Mouse (Mus musculus): ENCODE measurements around the gene Chd8.

Chd8 gene

DNA sequence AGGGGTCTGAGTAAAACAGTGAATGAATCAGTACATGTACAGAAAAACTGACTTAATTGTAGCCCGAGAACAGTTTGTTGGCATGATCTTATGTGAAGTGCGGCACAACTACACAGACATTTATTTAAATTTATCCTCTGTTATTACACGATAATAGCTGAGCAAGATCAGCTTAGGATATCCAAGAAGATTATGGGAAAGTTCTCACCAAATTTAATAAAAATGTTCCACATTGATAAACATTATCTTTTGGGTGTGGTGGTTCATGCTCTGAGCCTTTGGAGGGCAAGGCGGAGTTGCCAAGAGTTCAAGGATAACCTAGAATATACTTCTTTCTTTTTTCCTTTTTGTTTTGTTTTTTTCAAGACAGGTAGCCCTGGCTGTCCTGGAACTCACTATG is 58.2 kb downstream of the Chd8 start:
- DNase-seq (ENCODE audit: low read depth, low spot score), result no peak

DNA sequence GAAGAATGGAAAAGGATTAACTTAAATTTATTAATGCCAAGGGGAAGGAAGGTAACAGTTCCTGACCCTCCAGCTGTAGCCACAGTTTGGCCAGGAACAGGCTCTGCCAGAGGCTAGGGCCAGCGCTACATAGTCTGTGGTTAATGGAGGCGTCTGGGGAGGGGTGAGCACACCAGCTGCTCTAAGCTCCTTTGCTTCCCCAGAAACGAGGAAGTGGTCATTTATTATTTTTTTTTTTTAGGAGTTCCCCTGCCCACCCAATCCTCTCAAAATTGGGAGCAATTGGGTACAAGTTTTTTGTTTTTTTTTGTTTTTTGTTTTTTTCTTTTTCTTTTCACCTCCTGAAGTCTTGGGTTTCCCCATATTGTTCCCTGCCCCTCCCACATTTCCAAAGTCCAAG is 59.4 kb downstream of the Chd8 start:
- DNase-seq (ENCODE audit: low read depth, low spot score), result no peak

DNA sequence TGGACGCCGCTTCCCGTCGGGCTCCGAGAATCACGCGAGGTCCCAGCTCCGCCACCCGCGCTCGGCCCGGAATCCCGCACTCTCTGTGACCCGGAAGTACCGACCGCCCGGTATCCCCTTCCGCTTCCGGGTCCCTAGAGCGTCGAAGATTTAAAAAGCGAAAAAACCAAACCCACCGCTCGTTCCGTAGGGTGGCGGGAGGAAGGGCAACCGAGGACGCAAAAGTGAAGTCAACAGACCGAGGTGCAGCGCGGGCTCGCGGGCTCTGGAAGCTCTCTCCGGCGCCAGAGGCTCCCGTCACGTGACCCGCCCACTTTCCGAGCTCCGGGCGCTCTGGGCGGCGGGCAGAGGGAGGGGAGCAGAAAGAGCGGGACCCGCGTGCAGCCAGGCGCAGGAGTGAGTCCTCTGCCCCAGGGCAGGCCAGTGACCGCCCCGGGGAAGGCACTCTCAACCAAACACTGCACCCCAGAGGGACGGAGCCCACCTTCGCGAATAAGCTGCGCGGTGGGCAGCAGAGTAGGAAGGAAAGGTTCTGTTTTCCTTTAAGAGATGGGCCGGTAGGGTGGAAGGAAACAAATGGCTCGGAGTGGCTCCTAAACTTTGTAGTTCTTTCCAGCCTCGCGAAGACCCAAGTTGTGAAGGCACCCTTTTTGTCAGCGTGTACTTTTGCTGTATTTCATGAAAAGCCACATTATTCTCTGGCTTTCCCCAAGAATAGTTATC is 60.3 kb downstream of the Chd8 start, which contains the start of gene Supt16:
Gene Supt16 (minus strand): TSS at position 261 of the 723 bp plus-strand sequence.
- DNase-seq (ENCODE audit: low read depth, low spot score), result peak; percentile 89

DNA sequence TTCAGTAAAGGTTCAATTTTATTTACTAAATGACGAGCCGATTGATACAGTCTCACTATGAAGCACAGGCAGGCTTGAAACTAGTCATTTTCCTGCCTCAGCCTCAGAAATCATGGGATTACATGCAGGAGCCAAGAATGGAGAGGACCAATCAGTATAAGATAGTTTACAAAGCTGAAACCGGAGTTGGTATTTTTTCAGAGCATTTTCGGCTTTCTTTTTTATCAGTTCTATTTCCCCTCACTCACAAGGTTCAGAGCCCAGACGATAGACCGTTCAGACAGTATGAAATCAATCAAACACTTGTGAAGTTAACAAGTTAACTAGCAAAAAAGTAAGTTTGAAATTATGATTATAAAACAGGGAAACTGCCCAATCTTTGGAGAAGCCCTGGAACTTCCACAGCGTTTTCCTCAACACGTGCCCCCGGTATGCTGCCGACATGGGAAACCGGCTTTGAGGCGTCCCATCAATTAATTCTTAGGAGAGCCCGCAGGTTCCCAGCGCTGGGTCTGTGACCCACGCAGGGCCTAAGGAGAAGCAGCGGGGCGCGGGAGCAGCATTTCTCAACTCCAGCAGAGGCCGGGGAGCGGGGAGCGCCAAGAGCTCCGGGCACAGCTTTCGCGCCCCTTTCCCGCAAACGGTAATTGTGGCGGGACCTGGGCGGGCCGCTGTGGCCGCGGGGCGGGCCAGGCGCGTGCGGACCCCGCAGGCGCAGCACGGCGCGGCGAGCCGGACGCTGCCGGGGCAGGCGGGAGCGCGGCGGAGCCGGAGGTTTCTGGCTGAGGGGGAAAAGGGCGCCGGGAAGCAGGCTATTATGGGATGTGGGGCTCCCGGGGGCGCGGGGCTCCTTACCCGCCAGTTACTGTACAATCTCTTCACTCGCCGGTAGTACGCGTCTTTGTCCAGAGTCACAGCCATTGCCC is 61.1 kb downstream of the Chd8 start:
- DNase-seq (ENCODE audit: low read depth, low spot score), result no peak

DNA sequence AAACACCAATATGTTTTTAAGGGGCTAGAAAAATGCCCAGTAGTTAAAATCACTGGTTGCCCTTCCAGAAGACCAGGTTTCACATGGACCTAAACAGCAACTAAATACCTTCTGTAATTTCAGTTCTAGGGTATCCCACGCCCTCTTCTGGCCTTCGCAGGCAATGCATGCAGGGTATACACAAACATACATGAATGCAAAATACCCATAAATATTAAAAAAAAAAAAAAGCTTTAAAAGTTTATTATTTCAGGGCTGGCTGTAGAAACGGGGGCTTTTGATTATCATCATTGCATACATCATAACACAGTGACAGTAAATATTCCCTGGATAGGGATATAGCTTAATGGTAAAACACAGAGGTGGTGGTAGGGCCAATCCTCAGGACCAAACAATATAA is 61.9 kb downstream of the Chd8 start:
- DNase-seq (ENCODE audit: low read depth, low spot score), result peak; percentile 30

DNA sequence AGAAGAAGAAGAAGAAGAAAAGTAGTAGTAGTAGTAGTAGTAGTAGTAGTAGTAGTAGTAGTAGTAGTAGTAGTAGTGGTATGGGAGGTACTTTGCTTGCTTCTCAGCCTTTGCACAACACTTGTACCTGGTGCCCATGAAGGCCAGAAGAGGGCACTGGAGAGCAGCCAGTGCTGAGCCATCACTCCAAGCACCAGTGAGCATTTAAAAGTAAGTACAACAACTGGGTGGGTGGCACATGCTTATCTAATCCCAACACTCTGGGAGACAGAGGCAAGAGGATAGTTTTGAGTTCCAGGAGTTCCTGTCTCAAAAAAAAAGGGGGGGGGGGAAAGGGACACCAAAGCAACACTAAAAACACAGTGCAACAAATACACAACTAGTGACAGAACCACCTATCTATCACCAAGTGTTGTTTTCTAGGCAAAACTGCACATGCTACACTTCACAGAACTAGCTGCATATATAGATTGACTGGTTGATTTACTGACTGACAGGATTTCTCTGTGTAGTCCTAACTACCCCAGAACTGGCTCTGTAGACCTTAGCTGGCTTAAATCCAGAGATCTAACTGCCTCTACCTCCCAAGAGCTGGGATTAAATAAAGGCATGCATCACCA is 66.7 kb downstream of the Chd8 start:
- DNase-seq (ENCODE audit: low read depth, low spot score), result peak; percentile 67

DNA sequence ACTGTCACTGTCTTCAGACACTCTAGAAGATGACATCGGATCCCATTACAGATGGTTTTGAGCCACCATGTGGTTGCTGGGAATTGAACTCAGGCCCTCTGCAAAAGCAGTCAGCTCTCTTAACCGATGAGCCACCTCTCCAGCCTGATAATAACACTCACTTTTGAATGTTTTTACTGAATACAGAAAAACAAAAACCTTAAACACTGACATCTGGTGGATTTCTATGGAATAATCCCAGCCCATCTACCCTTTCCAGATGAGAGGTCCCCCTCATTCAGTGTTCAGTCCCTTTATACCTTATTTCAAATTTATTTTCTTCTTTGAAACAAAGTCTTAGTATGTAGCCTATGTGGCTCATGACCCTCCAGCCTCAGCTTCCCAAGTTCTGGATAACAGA is 68.1 kb downstream of the Chd8 start:
- DNase-seq (ENCODE audit: low read depth, low spot score), result peak; percentile 7

DNA sequence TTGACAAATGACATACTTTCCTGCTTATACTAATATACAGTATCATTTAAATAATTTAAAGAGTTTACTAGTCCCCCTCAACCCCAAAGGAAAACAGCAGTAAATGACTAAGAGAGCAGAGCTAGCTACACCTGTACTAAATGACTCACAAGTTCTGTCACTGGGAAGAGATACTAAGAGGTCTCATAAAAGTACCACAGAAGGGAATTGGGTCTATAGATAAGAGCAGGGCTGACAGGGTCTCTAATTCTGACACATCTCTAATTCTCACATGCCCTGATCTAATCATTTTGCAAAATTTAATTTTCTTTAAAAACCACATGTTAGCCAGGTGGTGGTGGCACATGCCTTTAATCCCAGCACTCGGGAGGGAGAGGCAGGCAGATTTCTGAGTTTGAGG is 68.8 kb downstream of the Chd8 start:
- no peak for DNase-seq (ENCODE audit: low read depth, low spot score)

DNA sequence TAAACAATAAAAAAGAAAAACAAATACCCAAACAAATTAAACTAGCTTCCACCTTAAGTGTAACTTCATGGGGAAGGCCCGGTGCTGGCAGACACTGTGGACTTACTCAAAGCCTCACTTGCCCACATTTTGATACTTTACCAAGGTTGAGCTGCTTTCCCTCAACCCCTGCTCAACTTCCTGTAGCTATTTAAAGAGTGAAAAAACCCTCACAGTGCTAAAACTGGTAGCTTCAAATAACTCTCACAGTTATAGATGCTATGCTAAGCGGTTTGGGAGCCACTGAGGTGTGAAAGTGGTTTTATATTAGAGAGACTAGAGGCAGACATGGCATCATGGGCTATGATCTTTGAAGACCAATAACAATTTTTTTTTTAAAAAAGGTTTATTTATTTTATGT is 91.0 kb downstream of the Chd8 start:
- DNase-seq (ENCODE audit: low read depth, low spot score), result peak; percentile 6

DNA sequence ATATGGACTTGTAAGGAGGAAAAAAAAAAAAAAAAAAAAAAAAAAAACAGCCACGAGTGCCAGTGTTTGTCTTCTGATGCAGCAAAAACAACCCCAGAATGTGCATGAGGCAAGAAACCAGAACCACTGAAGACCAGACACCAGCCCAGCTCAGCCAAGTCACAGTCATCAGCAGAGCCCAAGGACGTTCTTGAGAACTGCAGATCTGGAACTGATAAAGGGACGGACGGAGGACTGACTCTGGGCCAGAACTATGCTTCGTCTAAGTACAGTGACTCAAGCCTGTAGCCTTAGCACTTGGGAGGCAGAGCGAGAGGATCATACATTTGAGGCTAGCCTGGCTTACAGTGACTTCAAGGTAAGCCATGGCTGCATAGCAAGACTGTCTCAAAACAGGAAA is 96.7 kb downstream of the Chd8 start:
- DNase-seq (ENCODE audit: low read depth, low spot score), result no peak

DNA sequence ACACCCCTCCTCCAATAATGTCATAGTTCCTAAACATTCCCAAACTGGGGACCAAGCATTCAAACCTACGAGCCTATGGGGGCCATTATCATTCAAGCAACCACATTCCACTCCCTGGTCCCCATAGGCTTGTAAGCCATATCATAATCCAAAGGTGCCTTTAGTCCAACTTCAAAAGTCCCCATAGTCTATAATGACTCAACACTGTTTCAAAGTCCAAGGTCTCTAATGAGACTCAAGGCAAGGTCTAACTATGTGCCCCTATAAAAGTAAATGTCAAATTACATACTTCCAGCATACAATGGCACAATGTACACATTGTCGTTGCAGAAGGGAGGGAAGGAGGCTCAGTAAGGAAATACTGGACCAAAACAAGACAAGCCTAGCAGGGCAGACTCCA is 102.6 kb downstream of the Chd8 start:
- DNase-seq (ENCODE audit: low read depth, low spot score), result no peak

DNA sequence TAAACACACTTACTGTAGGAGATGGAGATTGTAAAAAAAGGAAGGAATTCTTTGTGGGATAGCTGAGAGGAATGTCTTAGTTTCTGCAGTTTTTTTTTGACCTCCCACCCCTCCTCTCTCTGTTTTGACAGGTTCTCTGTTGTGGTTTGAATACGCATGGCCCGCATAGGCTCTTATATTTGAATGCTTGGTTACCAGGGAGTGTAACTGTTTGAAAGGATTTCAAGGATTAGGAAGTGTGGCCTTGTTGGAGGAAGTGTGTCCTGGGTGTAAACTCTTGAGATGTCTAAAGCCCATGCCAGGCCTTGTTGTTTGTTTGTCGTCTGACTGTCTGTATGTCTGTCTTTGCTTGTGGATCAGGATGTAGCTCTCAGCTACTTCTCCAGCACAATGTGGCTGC is 105.0 kb downstream of the Chd8 start:
- DNase-seq (ENCODE audit: low read depth, low spot score), result no peak

DNA sequence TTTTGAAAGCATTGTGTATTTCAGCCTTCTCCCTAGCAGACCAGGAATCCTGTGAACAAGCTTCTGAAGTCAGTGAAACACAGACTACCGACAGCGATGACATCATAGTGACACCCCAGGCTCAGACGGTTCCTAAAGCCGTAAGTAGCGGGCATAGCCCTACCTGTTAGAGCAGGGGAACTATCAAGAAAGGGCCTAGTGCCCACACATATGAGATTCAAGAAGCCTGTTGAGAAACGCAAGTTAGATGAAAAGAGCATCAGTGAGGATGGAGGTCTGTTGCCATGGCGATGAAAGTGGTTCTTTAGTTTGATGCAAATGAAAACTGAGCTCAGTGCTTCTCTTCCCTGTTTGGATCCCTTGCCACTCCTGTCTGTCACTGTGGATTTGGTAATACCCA is 105.4 kb downstream of the Chd8 start:
- peak; percentile 71 for DNase-seq (ENCODE audit: low read depth, low spot score)

DNA sequence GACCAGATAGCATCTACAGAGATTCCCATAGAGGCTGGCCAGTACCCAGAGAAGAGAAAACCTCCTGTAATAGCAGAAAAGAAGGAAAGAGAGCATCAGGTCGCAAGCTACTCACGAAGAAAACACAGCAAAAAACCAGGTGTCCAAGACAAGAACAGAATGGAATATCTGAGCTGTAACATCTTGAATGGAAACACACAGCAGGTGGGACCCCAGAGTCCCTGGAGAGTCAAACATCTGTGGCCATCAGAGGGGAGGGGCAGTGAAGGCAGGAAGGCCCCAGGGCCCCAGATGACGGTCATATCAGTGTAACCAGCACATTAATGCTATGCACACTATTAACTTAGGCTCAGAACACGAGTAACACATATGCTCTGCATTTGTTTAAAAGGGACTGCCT is 107.7 kb downstream of the Chd8 start:
- no peak for DNase-seq (ENCODE audit: low read depth, low spot score)

All from brain, adult 2 months (tissue).